Mouse (Mus musculus): ENCODE measurements around the gene Mcf2l.

The Mcf2l gene

GRCm38 (mm10) chr8:12912011-12912410 lies 38.4 kb downstream of the Mcf2l start:
- no peak for DNase-seq (ENCODE audit: low spot score)

- no peak for DNase-seq (ENCODE audit: low spot score)
Measured at GRCm38 (mm10) chr8:12915187-12916006, 41.8 kb downstream of the Mcf2l start.

GRCm38 (mm10) chr8:12916156-12916900 lies 42.7 kb downstream of the Mcf2l start:
- DNase-seq (ENCODE audit: low spot score) = no peak

- DNase-seq (ENCODE audit: low spot score) = no peak
Measured at GRCm38 (mm10) chr8:12917029-12917428, 43.4 kb downstream of the Mcf2l start.

- DNase-seq (ENCODE audit: low spot score) = no peak
Measured at GRCm38 (mm10) chr8:12917831-12918230, 44.2 kb downstream of the Mcf2l start.

- no peak for DNase-seq (ENCODE audit: low spot score)
Measured at GRCm38 (mm10) chr8:12920599-12920998, 47.0 kb downstream of the Mcf2l start.

GRCm38 (mm10) chr8:12925051-12925450 lies 51.4 kb downstream of the Mcf2l start:
- DNase-seq (ENCODE audit: low spot score) = no peak

- no peak for DNase-seq (ENCODE audit: low spot score)
Measured at GRCm38 (mm10) chr8:12925941-12926381, 52.4 kb downstream of the Mcf2l start.

- no peak for DNase-seq (ENCODE audit: low spot score)
Measured at GRCm38 (mm10) chr8:12927204-12927983, 53.8 kb downstream of the Mcf2l start.

GRCm38 (mm10) chr8:12928033-12928432 lies 54.4 kb downstream of the Mcf2l start:
- DNase-seq (ENCODE audit: low spot score) = no peak

GRCm38 (mm10) chr8:12928931-12929330 lies 55.3 kb downstream of the Mcf2l start:
- DNase-seq (ENCODE audit: low spot score) = no peak

- DNase-seq (ENCODE audit: low spot score) = no peak
Measured at GRCm38 (mm10) chr8:12930290-12930689, 56.7 kb downstream of the Mcf2l start.

- DNase-seq (ENCODE audit: low spot score) = no peak
Measured at GRCm38 (mm10) chr8:12931426-12931825, 57.8 kb downstream of the Mcf2l start.

GRCm38 (mm10) chr8:12932520-12932919 lies 58.9 kb downstream of the Mcf2l start:
- DNase-seq (ENCODE audit: low spot score) = no peak

GRCm38 (mm10) chr8:12933765-12934164 lies 60.2 kb downstream of the Mcf2l start:
- DNase-seq (ENCODE audit: low spot score) = no peak

- no peak for DNase-seq (ENCODE audit: low spot score)
Measured at GRCm38 (mm10) chr8:12934453-12935043, 60.9 kb downstream of the Mcf2l start.

- no peak for DNase-seq (ENCODE audit: low spot score)
Measured at GRCm38 (mm10) chr8:12940549-12940948, 66.9 kb downstream of the Mcf2l start.

GRCm38 (mm10) chr8:12941161-12941926 lies 67.7 kb downstream of the Mcf2l start:
- no peak for DNase-seq (ENCODE audit: low spot score)

- no peak for DNase-seq (ENCODE audit: low spot score)
Measured at GRCm38 (mm10) chr8:12947604-12948573, 74.3 kb downstream of the Mcf2l start.

- no peak for DNase-seq (ENCODE audit: low spot score)
Measured at GRCm38 (mm10) chr8:12948574-12948961, 75.0 kb downstream of the Mcf2l start.
